Mouse (Mus musculus) limb, embryonic 12.5 days (tissue): ENCODE results near the gene Mmp14. TPM values are rescaled to one million over a fixed set of nuclear protein-coding genes. Genes with fewer than 3 reads are reported as not detected.

Source experiments
- ATAC-seq: fragments of 200-750 bp; cut with Nextera tagmentation; 2 replicates; pipeline ENCODE4 v1.8.0; 2017; ENCODE audit warnings: low read depth, moderate TSS enrichment; ENCODE audit not compliant: insufficient number of reproducible peaks, insufficient read depth, low FRiP score, low TSS enrichment
- H3K27ac ChIP-seq: fragments of 300-500 bp; sonication (generic); 2 replicates; pipeline ENCODE4 v1.5.1; 2016; ENCODE audit warnings: mild to moderate bottlenecking, moderate library complexity
- H3K27me3 ChIP-seq: fragments of 300-500 bp; sonication (generic); 2 replicates; pipeline ENCODE4 v1.6.1; 2016; ENCODE audit warnings: mild to moderate bottlenecking, moderate library complexity
- H3K36me3 ChIP-seq: fragments of 300-500 bp; sonication (generic); 2 replicates; pipeline ENCODE4 v1.6.1; 2016; ENCODE audit warnings: mild to moderate bottlenecking, moderate library complexity
- H3K4me1 ChIP-seq: fragments of 300-500 bp; sonication (generic); replicated peaks from 2 replicates; pipeline ENCODE4 v1.6.1; 2016
- H3K4me2 ChIP-seq: fragments of 300-500 bp; sonication (generic); 2 replicates; pipeline ENCODE4 v1.6.1; 2016; ENCODE audit warnings: mild to moderate bottlenecking, moderate library complexity
- H3K4me3 ChIP-seq: fragments of 300-500 bp; sonication (generic); replicated peaks from 2 replicates; pipeline ENCODE4 v1.5.1; 2016; ENCODE audit warnings: mild to moderate bottlenecking
- H3K9ac ChIP-seq: fragments of 300-500 bp; sonication (generic); replicated peaks from 2 replicates; pipeline ENCODE4 v1.6.1; 2016; ENCODE audit warnings: mild to moderate bottlenecking, moderate library complexity
- H3K9me3 ChIP-seq: fragments of 300-500 bp; sonication (generic); 2 replicates; pipeline ENCODE4 v1.6.1; 2016; ENCODE audit warnings: mild to moderate bottlenecking, moderate library complexity
- WGBS: fragments of 180-500 bp; shearing (Covaris S2); methylation state at CpG from one replicate; pipeline ENCODE4 v1.1.7; 2016; 5-methylcytosine and 5-hydroxymethylcytosine counted together
- polyA plus RNA-seq: library from polyadenylated mRNA; unstranded; fragments of >200 nt; fragmentation: Nextera tagmentation; extraction: Ambion mirVana; gene quantifications from 2 replicates; pipeline ENCODE4 v1.2.1, GENCODE M21; 2016

Mmp14 gene
- polyA plus RNA-seq, 1 experiment from 2014 or later, result 149 TPM

DNA sequence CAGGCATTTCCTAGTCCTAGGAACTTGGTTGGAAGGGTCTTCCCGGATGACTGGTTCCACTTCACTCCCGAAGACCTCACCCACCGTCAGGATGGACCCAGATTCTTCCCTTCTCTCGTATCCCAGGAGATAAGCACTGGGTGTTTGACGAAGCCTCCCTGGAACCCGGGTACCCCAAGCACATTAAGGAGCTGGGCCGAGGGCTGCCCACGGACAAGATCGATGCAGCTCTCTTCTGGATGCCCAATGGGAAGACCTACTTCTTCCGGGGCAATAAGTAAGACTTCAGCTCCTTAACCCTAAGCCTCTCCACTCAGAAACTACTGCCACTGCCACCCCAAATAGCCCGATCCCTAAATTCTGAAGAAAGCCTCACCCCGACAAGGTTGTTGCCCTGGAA lies 7.7 kb downstream of the Mmp14 start:
- H3K9ac ChIP-seq, result no peak overlapping the region
- H3K4me2 ChIP-seq, result no peak overlapping the region
- H3K4me3 ChIP-seq, result no peak overlapping the region
- ATAC-seq, result no peak
- peaks cover 72% of the 10 kb centered on the region for H3K36me3 ChIP-seq
- H3K27ac ChIP-seq, result no peak overlapping the region
- peaks cover 32% of the 10 kb centered on the region for H3K4me1 ChIP-seq
- H3K9me3 ChIP-seq, result no peaks in the 10 kb centered on the region
- WGBS, result 89% methylated on average over 12 of the region's 12 CpGs
- H3K27me3 ChIP-seq, result no peaks in the 10 kb centered on the region

- Histone ChIP-seq H3K4me3 (no peak overlapping the region), H3K9ac (no peak overlapping the region), H3K4me1 (peaks cover 30% of the 10 kb centered on the region), H3K27ac (no peak overlapping the region), H3K27me3 (no peaks in the 10 kb centered on the region), H3K4me2 (no peak overlapping the region), H3K9me3 (no peaks in the 10 kb centered on the region), H3K36me3 (peaks cover 72% of the 10 kb centered on the region)
- ATAC-seq, result no peak
- whole genome bisulfite sequencing, result 73% methylated on average over 7 of the region's 7 CpGs
Observed at GRCm38 (mm10) chr14:54439610-54440009, 8.2 kb downstream of the Mmp14 start.

- Histone ChIP-seq H3K9me3 (no peaks in the 10 kb centered on the region), H3K9ac (no peak overlapping the region), H3K27ac (no peak overlapping the region), H3K4me3 (no peak overlapping the region), H3K36me3 (peaks cover 63% of the 10 kb centered on the region), H3K4me2 (no peak overlapping the region), H3K4me1 (peaks cover 23% of the 10 kb centered on the region), H3K27me3 (no peaks in the 10 kb centered on the region)
- 92% methylated on average over 14 of the region's 14 CpGs for WGBS
- ATAC-seq, result no peak
Observed at GRCm38 (mm10) chr14:54440538-54440937, 9.1 kb downstream of the Mmp14 start.

DNA sequence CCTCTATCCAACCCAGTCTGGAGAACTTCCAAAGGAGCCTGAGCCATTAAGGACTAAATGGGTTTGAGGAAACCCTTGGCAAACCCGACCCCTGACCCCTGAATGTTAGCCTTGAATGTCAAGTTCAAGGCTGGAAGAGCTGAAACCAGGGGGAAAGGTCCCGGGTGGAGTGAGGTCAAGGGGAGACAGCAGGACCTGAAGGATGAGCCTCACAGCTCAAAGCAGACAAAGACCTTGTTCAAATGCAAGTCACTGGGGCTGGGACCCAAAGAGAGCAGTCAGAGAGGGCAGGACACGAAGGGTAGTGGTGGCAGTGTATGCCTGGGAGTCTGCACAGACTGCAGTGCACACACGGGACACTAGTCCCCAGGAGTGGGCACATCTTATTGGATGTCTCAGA lies 10.0 kb downstream of the Mmp14 start:
- Histone ChIP-seq H3K4me2 (no peak overlapping the region), H3K27me3 (no peaks in the 10 kb centered on the region), H3K9ac (no peak overlapping the region), H3K4me1 (peaks cover 23% of the 10 kb centered on the region), H3K4me3 (no peak overlapping the region), H3K27ac (no peak overlapping the region), H3K36me3 (peaks cover 55% of the 10 kb centered on the region), H3K9me3 (no peaks in the 10 kb centered on the region)
- no peak for ATAC-seq
- WGBS, result 75% methylated on average over 4 of the region's 4 CpGs

DNA sequence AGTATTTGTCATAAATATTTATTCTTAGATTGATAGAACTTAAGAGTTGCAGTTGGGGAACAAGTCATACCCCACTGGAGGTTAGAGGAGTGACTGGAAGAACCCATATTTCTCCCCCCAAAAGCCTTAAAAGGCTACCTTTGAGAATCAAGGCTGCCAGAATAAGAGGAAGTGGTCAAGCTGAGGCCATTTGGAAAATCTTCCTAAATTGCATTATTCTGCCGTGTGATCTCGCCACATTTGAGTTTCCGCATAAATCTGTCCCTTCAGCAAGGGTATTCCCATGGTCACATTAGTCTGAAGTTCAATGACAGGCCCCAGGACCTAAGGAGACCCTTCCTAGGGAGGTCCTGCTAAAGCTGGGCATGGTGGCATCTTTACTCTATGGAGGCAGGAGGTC lies 11.1 kb downstream of the Mmp14 start:
- no peaks in the 10 kb centered on the region for H3K9me3 ChIP-seq
- no peak overlapping the region for H3K9ac ChIP-seq
- no peaks in the 10 kb centered on the region for H3K27me3 ChIP-seq
- no peak overlapping the region for H3K4me3 ChIP-seq
- peak; percentile 40; the same call in 1 of the 2 replicates for ATAC-seq
- 91% methylated on average over 3 of the region's 3 CpGs for WGBS
- no peak overlapping the region for H3K4me2 ChIP-seq
- H3K27ac ChIP-seq, result peak overlapping the region; percentile 88; the same call in 1 of the 2 replicates
- H3K4me1 ChIP-seq, result peaks cover 23% of the 10 kb centered on the region
- peaks cover 43% of the 10 kb centered on the region for H3K36me3 ChIP-seq

DNA sequence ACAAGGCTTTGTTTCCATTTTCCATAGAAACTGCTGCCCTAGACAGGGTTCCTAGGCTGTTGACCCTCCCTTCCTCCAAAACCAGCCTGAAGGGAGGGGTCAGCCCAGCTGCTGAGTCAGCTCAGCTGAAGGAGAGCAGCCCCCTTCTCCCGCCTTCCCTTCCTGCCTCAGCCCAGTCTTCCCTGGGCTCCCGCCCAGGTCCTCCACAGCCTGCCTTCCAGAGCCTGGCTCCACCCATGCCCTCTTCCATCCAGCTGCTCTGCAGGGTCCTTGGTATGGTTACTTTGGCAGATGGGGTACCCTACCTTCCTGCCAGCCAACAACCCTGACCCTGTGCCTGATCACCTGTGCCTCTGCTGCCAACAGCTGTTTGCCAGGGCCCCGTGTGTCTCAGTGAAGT lies 11.8 kb downstream of the Mmp14 start:
- peaks cover 23% of the 10 kb centered on the region for H3K4me1 ChIP-seq
- ATAC-seq, result peak; percentile 86
- no peak overlapping the region for H3K4me3 ChIP-seq
- H3K27me3 ChIP-seq, result no peaks in the 10 kb centered on the region
- peak overlapping the region; percentile 32 for H3K4me2 ChIP-seq
- H3K27ac ChIP-seq, result peak overlapping the region; percentile 88
- peaks cover 36% of the 10 kb centered on the region for H3K36me3 ChIP-seq
- 6% methylated on average over 3 of the region's 3 CpGs for WGBS
- peak overlapping the region; percentile 24 for H3K9ac ChIP-seq
- H3K9me3 ChIP-seq, result no peaks in the 10 kb centered on the region

- Histone ChIP-seq H3K9ac (no peak overlapping the region), H3K27ac (peak overlapping the region; percentile 88), H3K4me3 (no peak overlapping the region), H3K9me3 (no peaks in the 10 kb centered on the region), H3K4me2 (no peak overlapping the region), H3K27me3 (no peaks in the 10 kb centered on the region), H3K36me3 (peaks cover 29% of the 10 kb centered on the region), H3K4me1 (peaks cover 26% of the 10 kb centered on the region)
- 52% methylated on average over 15 of the region's 15 CpGs for WGBS
- ATAC-seq, result no peak
Observed at GRCm38 (mm10) chr14:54443712-54444618, 12.6 kb downstream of the Mmp14 start.

DNA sequence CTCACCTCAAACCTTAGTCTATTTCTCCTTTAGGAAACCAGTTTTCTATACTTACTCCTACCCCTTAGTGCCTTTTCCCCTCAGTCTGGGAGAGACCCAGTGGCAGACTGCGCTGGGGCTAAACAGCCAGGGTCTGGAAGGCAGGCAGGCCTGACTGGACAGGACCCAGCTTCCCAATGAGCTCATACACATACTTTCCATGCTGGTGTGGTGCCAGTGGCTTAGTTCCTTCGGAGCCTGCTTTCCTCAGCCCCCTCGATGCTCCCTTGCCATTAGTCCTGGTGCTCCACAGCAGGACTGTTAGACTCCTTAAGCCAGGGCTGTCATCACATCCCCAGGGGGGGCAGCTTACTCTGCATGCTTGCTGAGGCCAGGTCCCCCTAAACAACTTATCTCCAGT lies 14.1 kb downstream of the Mmp14 start:
- no peaks in the 10 kb centered on the region for H3K9me3 ChIP-seq
- H3K9ac ChIP-seq, result no peak overlapping the region
- 61% methylated on average over 3 of the region's 3 CpGs for WGBS
- ATAC-seq, result no peak
- H3K27ac ChIP-seq, result peak overlapping the region; percentile 13; the same call in 1 of the 2 replicates
- peaks cover 13% of the 10 kb centered on the region for H3K36me3 ChIP-seq
- no peak overlapping the region for H3K4me3 ChIP-seq
- no peak overlapping the region for H3K4me2 ChIP-seq
- H3K4me1 ChIP-seq, result peaks cover 26% of the 10 kb centered on the region
- H3K27me3 ChIP-seq, result no peaks in the 10 kb centered on the region

DNA sequence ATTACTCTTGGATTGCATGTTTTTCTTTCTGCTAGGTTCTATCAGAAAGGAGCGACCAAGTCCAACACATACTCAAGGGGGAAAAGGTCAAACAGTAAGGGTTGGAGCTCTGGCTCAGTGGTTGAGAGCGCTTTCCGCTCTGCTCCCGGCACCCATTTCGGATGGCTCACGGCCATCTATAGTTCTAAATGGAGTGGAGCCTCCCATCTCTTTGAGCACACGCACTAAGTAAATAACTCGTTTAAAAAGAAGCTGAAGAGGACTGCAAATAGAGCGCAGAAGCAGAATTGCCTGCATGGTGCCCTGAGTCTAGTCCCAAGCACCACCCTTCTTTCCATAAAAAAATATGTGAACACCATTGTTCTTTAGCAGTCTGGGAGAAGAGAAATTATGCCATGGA lies 22.2 kb downstream of the Mmp14 start:
- H3K9ac ChIP-seq, result no peak overlapping the region
- no peaks in the 10 kb centered on the region for H3K36me3 ChIP-seq
- no peaks in the 10 kb centered on the region for H3K27me3 ChIP-seq
- WGBS, result 92% methylated on average over 9 of the region's 9 CpGs
- no peak for ATAC-seq
- no peaks in the 10 kb centered on the region for H3K9me3 ChIP-seq
- H3K4me1 ChIP-seq, result 0 out of 2 replicates have a peak, but pooled peaks cover 3% of the 10 kb centered on the region
- no peak overlapping the region for H3K4me3 ChIP-seq
- H3K27ac ChIP-seq, result no peak overlapping the region
- H3K4me2 ChIP-seq, result no peak overlapping the region

DNA sequence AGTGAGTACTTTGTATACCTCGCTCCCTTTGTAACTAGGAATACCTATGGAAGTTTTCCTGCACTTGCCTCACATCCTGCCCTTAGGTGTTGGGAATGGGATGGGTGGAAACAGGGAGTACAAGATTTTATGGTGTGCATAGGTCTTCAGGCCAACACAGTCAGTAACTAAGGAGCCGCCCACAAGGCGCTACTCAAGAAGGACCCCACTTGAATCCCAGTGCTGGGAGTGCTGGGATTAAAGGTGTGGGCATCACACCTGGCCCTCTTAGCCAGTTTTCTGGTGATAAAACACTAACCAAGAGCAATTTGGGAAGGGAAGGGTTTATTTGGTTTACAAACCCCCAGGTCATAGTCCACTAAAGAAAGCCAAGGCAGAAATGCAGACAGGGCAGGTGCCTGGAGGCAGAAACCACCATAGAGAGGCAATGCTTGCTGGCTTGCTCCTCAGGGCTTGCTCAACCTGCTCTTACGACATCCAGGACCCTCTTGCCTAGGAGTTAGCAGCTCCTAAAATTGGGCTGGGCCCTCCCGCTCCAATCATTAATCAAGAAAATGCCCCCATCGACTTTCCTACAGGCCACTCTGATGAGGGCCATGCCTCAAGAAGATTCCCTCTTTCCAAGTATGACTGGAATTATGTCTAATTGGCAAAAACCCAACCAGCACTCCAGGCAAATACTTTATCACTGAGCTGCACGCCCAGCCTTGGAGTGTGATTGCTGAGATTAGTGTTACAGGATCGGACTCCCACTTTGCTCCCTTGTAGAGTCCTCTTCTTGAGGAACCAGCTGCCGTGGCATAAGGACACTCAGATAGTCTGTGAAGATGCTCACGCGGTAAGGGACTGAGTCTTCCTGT lies 23.5 kb downstream of the Mmp14 start:
- no peak overlapping the region for H3K9ac ChIP-seq
- no peaks in the 10 kb centered on the region for H3K36me3 ChIP-seq
- H3K27ac ChIP-seq, result no peak overlapping the region
- no peaks in the 10 kb centered on the region for H3K4me1 ChIP-seq
- no peak overlapping the region for H3K4me3 ChIP-seq
- no peaks in the 10 kb centered on the region for H3K9me3 ChIP-seq
- H3K27me3 ChIP-seq, result no peaks in the 10 kb centered on the region
- H3K4me2 ChIP-seq, result no peak overlapping the region
- WGBS, result 85% methylated on average over 11 of the region's 11 CpGs
- ATAC-seq, result no peak

GRCm38 (mm10) chr14:54457907-54458569 lies 26.6 kb downstream of the Mmp14 start:
- H3K27ac ChIP-seq, result no peak overlapping the region
- H3K9ac ChIP-seq, result no peak overlapping the region
- WGBS, result 90% methylated on average over 14 of the region's 14 CpGs
- H3K4me2 ChIP-seq, result no peak overlapping the region
- no peaks in the 10 kb centered on the region for H3K4me1 ChIP-seq
- H3K27me3 ChIP-seq, result no peaks in the 10 kb centered on the region
- no peak overlapping the region for H3K4me3 ChIP-seq
- H3K36me3 ChIP-seq, result no peaks in the 10 kb centered on the region
- H3K9me3 ChIP-seq, result no peaks in the 10 kb centered on the region
- ATAC-seq, result no peak
